Mouse (Mus musculus): ENCODE results near the gene Wdr91.

The Wdr91 gene

GRCm38 (mm10) chr6:34862791-34863403, 47.8 kb downstream of the Wdr91 start, which contains the start of gene Tmem140:
TSS of gene Tmem140 (plus strand) at chr6:34863146.
- 55% methylated on average over 11 of the region's 11 CpGs for WGBS

- 82% methylated on average over 6 of the region's 6 CpGs for WGBS
Observed at GRCm38 (mm10) chr6:34862381-34862780, 48.3 kb downstream of the Wdr91 start.

DNA sequence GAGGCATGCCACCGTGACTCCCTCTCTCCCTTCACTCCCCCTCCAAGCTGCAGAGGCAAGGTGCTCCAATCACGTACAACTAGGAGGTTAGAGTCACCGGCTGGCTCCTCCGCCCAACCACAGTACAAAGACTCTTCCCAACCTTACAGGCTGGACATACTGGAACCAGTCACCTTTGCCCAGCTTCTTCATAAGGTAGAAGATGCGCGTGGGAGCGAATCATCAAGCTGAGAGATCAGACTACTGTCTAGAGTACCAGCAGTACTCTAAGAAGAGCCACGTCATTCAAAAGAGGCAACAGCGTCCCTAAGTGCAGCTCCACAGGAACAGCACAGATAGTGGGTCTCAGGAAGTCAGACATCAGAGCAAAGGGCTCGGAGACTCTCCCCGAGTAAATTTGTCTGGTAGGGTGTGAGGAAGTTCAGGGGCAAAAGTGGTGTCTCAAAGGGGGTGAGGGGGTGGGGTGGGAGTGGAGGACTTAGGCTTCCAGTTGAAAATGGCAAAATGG, 49.1 kb downstream of the Wdr91 start:
- WGBS, result 92% methylated on average over 11 of the region's 11 CpGs

GRCm38 (mm10) chr6:34832352-34832751, 78.3 kb downstream of the Wdr91 start:
- 63% methylated on average over 5 of the region's 5 CpGs for WGBS
